Mouse (Mus musculus) liver, adult 2 months (tissue): ENCODE data around the gene Slc44a3.

Experiments
- CTCF ChIP-seq: fragments of 200-500 bp; IDR thresholded peaks from 2 replicates; pipeline ENCODE4 v1.5.1; 2011; ENCODE audit warnings: low read depth, low read length, control low read depth
- POLR2A ChIP-seq: fragments of 200-500 bp; IDR thresholded peaks from 2 replicates; pipeline ENCODE4 v1.6.1; 2011; ENCODE audit warnings: low read length, control low read depth; ENCODE audit not compliant: insufficient read depth; ENCODE audit errors: extremely low read depth

- TF ChIP-seq CTCF (no peak), POLR2A (no peak)
Observed at GRCm38 (mm10) chr3:121433968-121434533, 98.2 kb downstream of the Slc44a3 start.
